Mouse (Mus musculus) cortical plate, adult 2 months (tissue): Measurements from ENCODE around the gene Rab28. TPM values are rescaled to one million over a fixed set of nuclear protein-coding genes. Genes with fewer than 3 reads are reported as not detected.
A peak's percentile ranks its signal among the peaks of the same experiment; 100 is the strongest.

Experiments
- H3K27ac ChIP-seq: fragments of 200-500 bp; 2 replicates; pipeline ENCODE4 v1.5.1; 2012; ENCODE audit warnings: low read length, control low read depth, inconsistent platforms; ENCODE audit not compliant: insufficient read depth
- H3K4me1 ChIP-seq: fragments of 200-500 bp; 2 replicates; pipeline ENCODE4 v1.6.1; 2011; ENCODE audit warnings: low read length; ENCODE audit not compliant: control insufficient read depth, insufficient read depth
- H3K4me3 ChIP-seq: fragments of 200-500 bp; 2 replicates; pipeline ENCODE4 v1.5.1; 2011; ENCODE audit warnings: mild to moderate bottlenecking, low read length, control low read depth; ENCODE audit not compliant: insufficient read depth
- CTCF ChIP-seq: fragments of 200-500 bp; IDR thresholded peaks from 2 replicates; pipeline ENCODE4 v1.5.1; 2011; ENCODE audit warnings: mild to moderate bottlenecking, control low read depth, low read length; ENCODE audit not compliant: insufficient read depth; ENCODE audit errors: extremely low read depth
- POLR2A ChIP-seq: fragments of 200-500 bp; IDR thresholded peaks from 2 replicates; pipeline ENCODE4 v1.6.1; 2011; ENCODE audit warnings: mild to moderate bottlenecking, low read length, control low read depth; ENCODE audit not compliant: insufficient read depth; ENCODE audit errors: extremely low read depth
- polyA plus RNA-seq: library from polyadenylated mRNA; depleted of rRNA; stranded (reverse); fragments of >200 nt; gene quantifications from 2 replicates; pipeline ENCODE4 v1.2.3, GENCODE M21; 2012; rRNA removed

Rab28 gene
- polyA plus RNA-seq, result 68.4 and 70.6 TPM in 2 replicates

GRCm38 (mm10) chr5:41708051-41708630 is at the start of gene Rab28:
Gene Rab28, minus strand, starts transcription at chr5:41708157.
- Histone ChIP-seq H3K4me3 (peak within 1 kb of the TSS; percentile 83), H3K27ac (peak within 1 kb of the TSS; percentile 97), H3K4me1 (peaks cover 1% of the 10 kb centered on the region; the same call in 1 of the 2 replicates)
- no peak for TF ChIP-seq CTCF
- peak; percentile 69 for TF ChIP-seq POLR2A

GRCm38 (mm10) chr5:41757338-41757737 is 49.4 kb upstream of the Rab28 start:
- no peak overlapping the region for H3K27ac ChIP-seq
- no peaks in the 10 kb centered on the region for H3K4me1 ChIP-seq
- no peak overlapping the region for H3K4me3 ChIP-seq
- TF ChIP-seq POLR2A, result no peak
- TF ChIP-seq CTCF, result no peak

DNA sequence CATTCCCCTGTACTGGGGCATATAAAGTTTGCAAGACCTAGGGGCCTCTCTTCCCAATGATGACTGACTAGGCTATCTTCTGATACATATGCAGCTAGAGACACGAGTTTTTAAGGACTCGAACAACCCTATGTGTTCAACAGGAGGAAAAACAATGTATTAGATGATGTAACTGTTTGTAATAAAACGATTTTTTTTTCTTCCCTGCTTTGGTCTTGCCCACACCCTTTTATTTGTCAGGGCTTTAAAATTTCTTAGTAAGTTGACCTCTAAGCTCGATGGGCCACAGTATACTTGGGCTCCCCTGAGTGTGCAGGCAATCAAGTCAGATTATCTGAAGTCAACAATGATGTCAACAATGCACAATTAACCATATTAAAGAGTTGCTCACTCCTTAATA is 48.4 kb upstream of the Rab28 start:
- TF ChIP-seq CTCF (no peak), POLR2A (no peak)
- no peak overlapping the region for H3K27ac ChIP-seq
- H3K4me1 ChIP-seq, result no peaks in the 10 kb centered on the region
- no peak overlapping the region for H3K4me3 ChIP-seq

DNA sequence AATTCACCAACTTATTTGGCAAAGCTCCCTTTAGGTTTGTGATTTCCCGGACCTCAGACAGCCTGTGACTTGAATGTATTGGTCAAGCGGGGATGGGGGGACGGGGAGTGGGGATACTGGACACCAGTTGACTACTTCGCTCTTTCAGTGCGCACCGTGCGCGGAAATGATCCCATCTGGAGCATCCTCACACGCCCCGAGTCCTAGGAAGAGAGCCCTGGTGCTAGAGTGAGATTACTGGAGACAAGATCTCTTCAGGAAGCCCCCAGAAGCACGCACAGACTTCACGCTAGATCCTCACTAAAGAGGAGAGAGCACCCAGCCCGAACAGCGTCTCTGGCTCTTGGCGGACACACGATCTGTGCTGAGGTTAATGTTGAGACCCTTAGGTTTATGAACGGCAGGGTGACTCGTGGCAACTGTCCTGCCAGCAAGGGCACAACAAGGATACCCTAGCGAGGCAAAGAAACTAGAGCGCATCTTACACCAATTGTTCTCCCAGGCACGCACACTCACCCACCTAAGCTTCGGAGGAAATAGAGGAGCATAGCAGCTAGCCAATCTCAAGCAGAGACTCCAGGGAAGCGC is 47.5 kb upstream of the Rab28 start:
- H3K27ac ChIP-seq, result no peak overlapping the region
- no peak for TF ChIP-seq POLR2A
- no peak for TF ChIP-seq CTCF
- H3K4me3 ChIP-seq, result no peak overlapping the region
- H3K4me1 ChIP-seq, result no peaks in the 10 kb centered on the region

- Histone ChIP-seq H3K4me1 (no peaks in the 10 kb centered on the region), H3K4me3 (no peak overlapping the region)
- no peak for TF ChIP-seq CTCF
- no peak for TF ChIP-seq POLR2A
Measured at GRCm38 (mm10) chr5:41754836-41755235, 46.9 kb upstream of the Rab28 start.

GRCm38 (mm10) chr5:41754226-41754775 is 46.3 kb upstream of the Rab28 start:
- no peak overlapping the region for H3K27ac ChIP-seq
- TF ChIP-seq CTCF, result no peak
- TF ChIP-seq POLR2A, result no peak
- H3K4me3 ChIP-seq, result no peak overlapping the region
- H3K4me1 ChIP-seq, result no peaks in the 10 kb centered on the region

More at GRCm38 (mm10) chr5:41754836-41755235, 46.9 kb upstream of the Rab28 start:
- no peak overlapping the region for H3K27ac ChIP-seq

GRCm38 (mm10) chr5:41752721-41753120 is 44.8 kb upstream of the Rab28 start:
- Histone ChIP-seq H3K4me1 (no peaks in the 10 kb centered on the region), H3K4me3 (no peak overlapping the region), H3K27ac (no peak overlapping the region)
- TF ChIP-seq POLR2A (no peak), CTCF (no peak)

DNA sequence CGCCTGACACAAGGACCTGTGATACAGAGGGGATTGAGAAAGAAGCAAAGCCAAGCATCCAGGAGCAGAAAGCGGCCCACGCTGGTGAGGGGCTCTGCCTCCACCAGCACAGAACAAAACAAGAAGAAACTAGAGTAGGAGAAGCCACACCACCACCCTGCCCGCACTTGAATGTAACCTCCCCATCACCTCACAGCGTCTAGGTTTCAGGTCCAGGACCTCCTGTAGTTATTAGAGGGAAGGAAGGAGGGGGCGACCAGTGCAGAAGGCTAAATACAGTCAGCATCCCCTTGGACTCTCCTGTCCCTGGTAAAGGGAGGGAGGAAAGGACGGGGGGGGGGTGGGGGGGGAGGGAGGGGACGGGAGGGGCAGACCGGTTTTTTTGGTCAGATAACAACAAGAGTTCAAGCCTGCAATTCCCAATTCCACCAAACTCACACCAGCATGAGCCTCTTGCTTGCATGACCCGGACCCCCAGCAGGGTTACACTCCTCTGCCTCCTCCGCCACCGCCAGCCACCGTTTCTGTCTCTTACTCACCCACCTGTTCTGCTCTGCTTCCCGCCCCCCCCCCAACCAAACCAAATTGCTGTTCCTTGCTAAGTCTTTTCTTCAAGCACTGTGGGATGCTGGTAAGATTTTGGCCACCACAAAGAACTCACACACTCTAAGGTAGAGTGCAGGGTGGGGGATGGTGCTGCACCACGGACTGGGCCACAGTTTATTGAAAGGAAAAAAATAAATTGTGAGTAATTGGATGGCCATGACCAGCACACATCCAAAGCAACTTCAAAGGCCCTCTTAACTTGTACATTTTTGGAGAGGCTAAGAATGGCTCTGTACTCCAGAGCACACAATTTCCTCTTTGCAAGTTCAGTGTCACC is 37.2 kb upstream of the Rab28 start:
- no peak overlapping the region for H3K27ac ChIP-seq
- no peaks in the 10 kb centered on the region for H3K4me1 ChIP-seq
- TF ChIP-seq POLR2A (no peak), CTCF (no peak)
- H3K4me3 ChIP-seq, result no peak overlapping the region

GRCm38 (mm10) chr5:41744234-41744633 is 36.3 kb upstream of the Rab28 start:
- TF ChIP-seq CTCF (no peak), POLR2A (no peak)
- H3K4me1 ChIP-seq, result no peaks in the 10 kb centered on the region
- H3K4me3 ChIP-seq, result no peak overlapping the region
- H3K27ac ChIP-seq, result no peak overlapping the region

DNA sequence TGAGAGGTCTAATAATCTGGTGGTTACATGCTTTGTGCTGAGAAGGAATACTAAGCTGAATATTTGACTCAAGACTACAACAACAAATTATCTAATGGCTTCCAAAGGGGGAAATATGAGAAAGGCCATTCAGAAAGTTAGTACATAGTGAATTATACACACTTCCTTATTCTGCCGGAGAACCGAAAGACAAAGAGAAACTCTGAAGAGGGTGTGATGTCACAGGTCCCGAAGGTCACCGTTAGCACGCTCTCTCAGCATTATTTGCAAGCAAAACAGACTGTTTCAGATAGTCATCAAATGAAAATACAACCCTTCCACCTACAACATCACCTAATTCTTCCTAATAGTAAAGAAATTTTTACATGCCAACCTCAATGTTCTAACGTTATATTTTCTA is 30.9 kb upstream of the Rab28 start:
- H3K4me1 ChIP-seq, result no peaks in the 10 kb centered on the region
- H3K27ac ChIP-seq, result no peak overlapping the region
- no peak overlapping the region for H3K4me3 ChIP-seq
- TF ChIP-seq POLR2A, result no peak
- TF ChIP-seq CTCF, result no peak
